Mouse (Mus musculus) midbrain, embryonic 11.5 days (tissue): ENCODE measurements around the gene Msi2. TPM values are rescaled to one million over a fixed set of nuclear protein-coding genes. Genes with fewer than 3 reads are reported as not detected.

Experiments
- ATAC-seq: fragments of 200-750 bp; cut with Nextera tagmentation; 2 replicates; pipeline ENCODE4 v1.8.0; 2017; ENCODE audit warnings: moderate TSS enrichment, moderate library complexity; ENCODE audit not compliant: low FRiP score
- DNase-seq: peaks from one replicate; pipeline ENCODE4 v3.0.0; 2015; ENCODE audit warnings: low spot score; ENCODE audit errors: missing footprints
- H3K27ac ChIP-seq: fragments of 300-500 bp; sonication (generic); 2 replicates; pipeline ENCODE4 v1.5.1; 2014; ENCODE audit warnings: low read depth, low read length
- H3K27me3 ChIP-seq: fragments of 300-500 bp; sonication (generic); 2 replicates; pipeline ENCODE4 v1.6.1; 2014; ENCODE audit warnings: mild to moderate bottlenecking, low read length, moderate library complexity, mixed read lengths; ENCODE audit not compliant: control insufficient read depth, insufficient read depth
- H3K36me3 ChIP-seq: fragments of 300-500 bp; sonication (generic); 2 replicates; pipeline ENCODE4 v1.6.1; 2014; ENCODE audit warnings: mild to moderate bottlenecking, low read length, moderate library complexity, mixed read lengths; ENCODE audit not compliant: control insufficient read depth, insufficient read depth
- H3K4me1 ChIP-seq: fragments of 300-500 bp; sonication (generic); 2 replicates; pipeline ENCODE4 v1.6.1; 2014; ENCODE audit warnings: low read length; ENCODE audit not compliant: control insufficient read depth, insufficient read depth
- H3K4me2 ChIP-seq: fragments of 300-500 bp; sonication (generic); 2 replicates; pipeline ENCODE4 v1.6.1; 2014; ENCODE audit warnings: mild to moderate bottlenecking, moderate library complexity
- H3K4me3 ChIP-seq: fragments of 300-500 bp; sonication (generic); 2 replicates; pipeline ENCODE4 v1.5.1; 2014; ENCODE audit warnings: low read depth, low read length
- H3K9ac ChIP-seq: fragments of 300-500 bp; sonication (generic); 2 replicates; pipeline ENCODE4 v1.6.1; 2014; ENCODE audit warnings: low read length
- H3K9me3 ChIP-seq: fragments of 300-500 bp; sonication (generic); 2 replicates; pipeline ENCODE4 v1.6.1; 2016; ENCODE audit warnings: low read length; ENCODE audit not compliant: control insufficient read depth
- WGBS: fragments of 180-500 bp; shearing (Covaris S2); extraction: QIAGEN DNeasy Blood & Tissue Kit; methylation state at CpG from one replicate; pipeline ENCODE4 v1.1.7; 2014; 5-methylcytosine and 5-hydroxymethylcytosine counted together
- polyA plus RNA-seq: library from polyadenylated mRNA; unstranded; fragments of >200 nt; fragmentation: Nextera tagmentation; extraction: Ambion mirVana; gene quantifications from 2 replicates; pipeline ENCODE4 v1.2.1, GENCODE M21; 2014

Gene Msi2
- polyA plus RNA-seq, 1 experiment from 2014 or later: 27.0 TPM

DNA sequence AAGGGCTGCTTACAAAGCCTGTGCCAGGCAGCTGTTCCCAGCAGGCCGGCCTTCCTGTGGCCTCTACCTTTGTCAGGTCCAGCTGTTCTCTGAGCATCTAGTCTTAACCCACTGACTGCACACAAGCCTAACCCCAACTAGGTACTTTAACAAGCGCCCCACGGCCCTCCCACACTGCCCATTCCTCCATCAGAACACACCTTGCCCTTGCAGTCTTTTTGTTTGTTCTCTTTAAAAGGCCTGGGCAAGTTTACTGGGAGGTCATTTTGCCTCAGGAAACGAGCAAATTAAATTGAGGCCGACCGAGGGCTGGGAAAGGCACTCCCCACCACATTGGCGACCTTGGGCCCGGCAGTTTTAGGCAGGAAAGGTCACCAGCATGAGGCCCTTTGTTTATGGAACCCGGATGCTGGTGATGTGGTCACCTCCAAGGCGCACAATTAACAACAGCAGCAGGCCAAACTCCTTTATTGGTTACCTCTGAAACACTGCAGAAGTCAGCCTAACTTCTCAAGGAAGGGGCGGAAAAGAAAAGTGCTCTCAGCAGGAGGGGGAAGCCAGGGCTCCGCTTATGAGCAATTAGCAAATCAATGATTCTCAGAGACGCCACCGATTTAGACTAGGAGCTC lies 28.4 kb downstream of the Msi2 start:
- DNase-seq (no peak), ATAC-seq (no peak)
- H3K9ac ChIP-seq: no peak overlapping the region; the same call in 1 of the 2 replicates
- H3K36me3 ChIP-seq: peaks cover 14% of the 10 kb centered on the region
- no peak overlapping the region for H3K4me2 ChIP-seq
- no peak overlapping the region for H3K4me3 ChIP-seq
- 10% methylated on average over 14 of the region's 14 CpGs for WGBS
- peaks cover 64% of the 10 kb centered on the region for H3K4me1 ChIP-seq
- H3K9me3 ChIP-seq: no peaks in the 10 kb centered on the region
- H3K27me3 ChIP-seq: no peaks in the 10 kb centered on the region
- peak overlapping the region; percentile 12; the same call in 1 of the 2 replicates for H3K27ac ChIP-seq

DNA sequence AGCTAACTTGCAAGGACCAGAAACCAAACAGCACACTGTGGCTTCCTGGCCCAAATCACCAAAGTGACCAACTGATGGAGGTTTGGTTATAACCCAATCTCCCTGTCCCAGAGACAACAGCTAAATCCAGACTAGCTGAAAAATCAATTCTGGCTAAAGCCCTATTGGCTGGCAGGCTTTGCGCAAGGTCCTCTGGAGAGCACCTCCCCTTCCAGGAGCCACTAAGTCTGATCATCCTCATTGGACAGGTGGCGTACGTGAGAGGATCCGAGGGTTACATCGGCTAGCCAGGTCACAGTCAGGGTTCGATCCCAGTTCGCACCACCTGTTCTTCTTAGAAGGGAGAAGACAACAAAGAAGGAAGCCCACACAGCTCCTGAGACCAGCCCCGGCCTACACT lies 29.7 kb downstream of the Msi2 start:
- H3K4me1 ChIP-seq: peaks cover 63% of the 10 kb centered on the region
- ATAC-seq (no peak), DNase-seq (no peak)
- H3K9ac ChIP-seq: no peak overlapping the region
- no peaks in the 10 kb centered on the region for H3K9me3 ChIP-seq
- no peak overlapping the region for H3K4me3 ChIP-seq
- no peaks in the 10 kb centered on the region for H3K27me3 ChIP-seq
- 91% methylated on average over 8 of the region's 8 CpGs for WGBS
- H3K27ac ChIP-seq: no peak overlapping the region
- H3K4me2 ChIP-seq: no peak overlapping the region
- peaks cover 16% of the 10 kb centered on the region for H3K36me3 ChIP-seq

- peaks cover 66% of the 10 kb centered on the region for H3K4me1 ChIP-seq
These were observed 30.6 kb downstream of the Msi2 start for GRCm38 (mm10) chr11:88687711-88688110.

DNA sequence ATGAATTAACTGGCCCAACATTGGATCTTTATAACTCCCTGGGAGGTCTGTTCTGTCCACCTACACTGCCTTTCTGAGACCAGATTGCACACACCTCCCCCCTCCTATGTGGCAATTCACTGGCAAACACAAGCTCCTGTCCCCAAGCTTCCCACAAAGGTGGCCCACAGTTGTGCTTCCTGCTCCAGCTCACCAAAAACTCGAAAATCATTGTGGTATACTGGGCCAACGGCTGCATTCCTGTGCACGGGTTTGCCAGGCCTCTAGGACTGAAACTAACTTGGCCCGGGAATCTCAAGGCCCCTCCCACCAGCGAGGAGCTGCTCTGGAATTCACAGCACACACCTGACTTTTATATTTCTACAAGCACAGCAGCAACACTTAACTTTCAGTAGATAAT lies 31.3 kb downstream of the Msi2 start:
- H3K36me3 ChIP-seq: peaks cover 16% of the 10 kb centered on the region
- H3K4me3 ChIP-seq: no peak overlapping the region
- H3K9me3 ChIP-seq: no peaks in the 10 kb centered on the region
- peaks cover 68% of the 10 kb centered on the region for H3K4me1 ChIP-seq
- WGBS: 88% methylated on average over 5 of the region's 5 CpGs
- DNase-seq (no peak), ATAC-seq (no peak)
- no peaks in the 10 kb centered on the region for H3K27me3 ChIP-seq
- no peak overlapping the region for H3K4me2 ChIP-seq
- H3K9ac ChIP-seq: no peak overlapping the region
- no peak overlapping the region for H3K27ac ChIP-seq

More at GRCm38 (mm10) chr11:88687711-88688110, 30.6 kb downstream of the Msi2 start:
- Histone ChIP-seq H3K9ac (no peak overlapping the region), H3K9me3 (no peaks in the 10 kb centered on the region), H3K4me3 (no peak overlapping the region), H3K27me3 (no peaks in the 10 kb centered on the region), H3K36me3 (peaks cover 16% of the 10 kb centered on the region), H3K4me2 (no peak overlapping the region), H3K27ac (no peak overlapping the region)
- ATAC-seq: no peak
- 91% methylated on average over 12 of the region's 12 CpGs for WGBS
- DNase-seq: no peak

DNA sequence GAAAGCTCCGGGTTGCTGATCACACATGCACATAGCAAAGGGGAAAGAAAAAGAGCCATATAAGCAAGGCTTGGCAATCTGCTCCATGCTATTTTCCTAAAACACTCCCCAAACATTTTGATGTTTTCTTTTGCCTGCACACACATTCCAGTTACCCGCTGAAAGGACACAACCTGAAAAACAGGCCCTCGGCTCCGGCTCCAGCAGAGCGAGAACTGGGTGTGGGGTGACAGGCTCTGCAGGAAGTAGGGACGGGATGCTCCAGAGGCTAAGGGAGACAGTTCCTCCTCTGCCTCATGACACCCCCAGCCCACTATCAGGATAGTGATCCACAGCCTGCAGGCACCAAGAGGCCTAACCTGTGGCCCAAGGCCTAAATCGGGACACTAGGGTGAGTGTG lies 32.3 kb downstream of the Msi2 start:
- H3K4me3 ChIP-seq: no peak overlapping the region
- 87% methylated on average over 7 of the region's 7 CpGs for WGBS
- H3K9me3 ChIP-seq: no peaks in the 10 kb centered on the region
- no peak overlapping the region for H3K4me2 ChIP-seq
- DNase-seq (no peak), ATAC-seq (no peak)
- no peaks in the 10 kb centered on the region for H3K27me3 ChIP-seq
- H3K27ac ChIP-seq: no peak overlapping the region
- peaks cover 16% of the 10 kb centered on the region for H3K36me3 ChIP-seq
- H3K9ac ChIP-seq: no peak overlapping the region
- peaks cover 68% of the 10 kb centered on the region for H3K4me1 ChIP-seq

DNA sequence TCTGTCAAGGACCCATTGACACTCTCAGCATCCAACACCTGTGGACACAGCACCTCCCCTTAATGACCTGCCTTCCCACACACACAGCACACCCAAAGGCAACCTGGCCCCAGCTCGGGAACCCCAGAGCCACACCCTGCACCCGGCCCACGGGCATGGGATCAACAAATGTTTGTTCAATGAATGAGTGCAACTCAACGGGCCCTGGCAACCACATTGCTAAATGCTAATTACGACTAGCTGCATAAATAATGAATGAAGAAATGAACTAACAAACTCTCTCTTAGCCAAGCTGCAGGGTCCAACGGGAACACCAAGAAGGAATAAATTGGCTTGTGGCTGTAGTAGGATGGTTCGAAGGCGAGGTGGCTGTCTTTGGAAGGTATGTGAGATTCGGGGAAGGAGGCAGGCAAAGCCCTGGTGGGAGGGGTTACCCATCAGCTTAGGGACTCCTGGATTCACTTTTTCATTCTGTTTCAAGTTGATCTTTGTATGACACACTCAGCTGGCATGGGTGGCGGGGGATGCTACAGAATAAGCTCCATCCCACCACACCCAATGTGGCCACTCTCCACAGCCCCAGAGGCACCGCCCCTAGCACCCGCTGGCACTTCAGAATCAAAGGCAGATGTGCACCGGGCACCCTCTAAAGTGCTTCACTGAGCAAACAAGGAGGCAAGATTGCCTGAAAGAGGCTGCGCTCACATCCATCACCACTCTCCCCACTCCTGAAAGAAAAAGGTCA lies 35.1 kb downstream of the Msi2 start:
- Histone ChIP-seq H3K36me3 (peaks cover 19% of the 10 kb centered on the region; the same call in 1 of the 2 replicates), H3K27me3 (no peaks in the 10 kb centered on the region), H3K4me3 (no peak overlapping the region), H3K4me1 (peaks cover 45% of the 10 kb centered on the region), H3K4me2 (no peak overlapping the region), H3K9me3 (no peaks in the 10 kb centered on the region), H3K27ac (peak overlapping the region; percentile 42), H3K9ac (no peak overlapping the region)
- 0 out of 2 replicates have a peak, but pooled peaks have one; percentile 38 for ATAC-seq
- WGBS: 65% methylated on average over 14 of the region's 14 CpGs
- DNase-seq: no peak

- Histone ChIP-seq H3K9me3 (no peaks in the 10 kb centered on the region), H3K27ac (no peak overlapping the region), H3K4me2 (no peak overlapping the region), H3K27me3 (no peaks in the 10 kb centered on the region), H3K9ac (no peak overlapping the region), H3K4me3 (no peak overlapping the region), H3K36me3 (peaks cover 29% of the 10 kb centered on the region), H3K4me1 (peaks cover 16% of the 10 kb centered on the region)
- ATAC-seq (no peak), DNase-seq (no peak)
- WGBS: 81% methylated on average over 7 of the region's 7 CpGs
These were observed 41.0 kb downstream of the Msi2 start for GRCm38 (mm10) chr11:88677350-88677749.

DNA sequence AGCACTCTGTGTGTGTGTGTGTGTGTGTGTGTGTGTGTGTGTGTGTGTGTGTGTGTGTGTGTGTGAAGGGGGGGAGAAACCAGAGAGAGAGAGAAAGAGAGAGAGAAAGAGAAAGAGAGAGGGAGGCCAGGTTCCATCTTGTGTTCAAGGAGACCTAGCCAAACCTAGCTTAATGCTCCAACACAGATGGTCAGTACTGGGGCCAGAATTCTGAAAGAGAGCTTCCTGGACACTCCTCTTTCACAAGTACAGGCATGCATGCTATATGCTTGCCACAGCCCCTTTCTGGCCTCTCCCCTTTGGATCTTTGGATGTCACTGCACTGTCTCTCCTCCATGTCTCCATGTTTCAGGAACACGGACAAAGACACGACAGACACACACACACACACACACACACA lies 41.7 kb downstream of the Msi2 start:
- DNase-seq (no peak), ATAC-seq (no peak)
- no peaks in the 10 kb centered on the region for H3K27me3 ChIP-seq
- no peak overlapping the region for H3K9ac ChIP-seq
- H3K4me2 ChIP-seq: no peak overlapping the region
- WGBS: 89% methylated on average over 2 of the region's 2 CpGs
- peaks cover 9% of the 10 kb centered on the region; the same call in 1 of the 2 replicates for H3K4me1 ChIP-seq
- H3K27ac ChIP-seq: no peak overlapping the region
- peaks cover 30% of the 10 kb centered on the region for H3K36me3 ChIP-seq
- no peak overlapping the region for H3K4me3 ChIP-seq
- H3K9me3 ChIP-seq: no peaks in the 10 kb centered on the region
